Mouse (Mus musculus) telencephalon, adult 2 months (tissue): Measurements from ENCODE around the gene Anks3.

Experiments
- DNase-seq: peaks from one replicate; pipeline ENCODE4 v3.0.0-alpha.2; 2011; ENCODE audit warnings: low read depth, low spot score

Gene Anks3

DNA sequence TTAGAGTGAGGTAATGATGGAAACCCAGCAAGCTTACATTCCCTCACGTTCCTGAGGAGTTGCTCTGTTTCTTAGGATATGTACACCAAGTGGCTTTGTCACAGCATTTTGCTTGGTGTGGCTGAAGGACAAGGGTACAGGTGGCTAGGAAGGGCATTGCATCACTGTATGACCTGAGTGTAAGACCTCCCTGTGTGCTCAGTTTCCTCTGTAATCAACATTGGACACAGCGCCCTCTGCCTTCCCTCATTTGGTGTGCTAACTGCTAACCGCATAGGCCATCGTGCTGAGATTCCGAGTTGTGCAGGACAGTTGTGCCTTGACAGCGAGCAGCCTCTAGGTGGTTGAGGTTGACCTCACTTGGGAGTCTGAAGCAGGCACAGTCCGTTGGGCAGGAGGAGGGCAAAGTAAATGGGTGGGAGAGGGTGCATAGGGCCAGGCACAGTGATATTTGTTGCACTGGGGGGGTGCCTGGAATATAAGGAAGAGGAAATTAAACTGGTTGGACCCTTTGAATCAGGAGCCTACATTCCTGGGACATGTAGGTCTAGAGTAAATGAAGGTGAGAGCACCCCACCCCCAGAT lies 66.8 kb downstream of the Anks3 start:
- no peak for DNase-seq

DNA sequence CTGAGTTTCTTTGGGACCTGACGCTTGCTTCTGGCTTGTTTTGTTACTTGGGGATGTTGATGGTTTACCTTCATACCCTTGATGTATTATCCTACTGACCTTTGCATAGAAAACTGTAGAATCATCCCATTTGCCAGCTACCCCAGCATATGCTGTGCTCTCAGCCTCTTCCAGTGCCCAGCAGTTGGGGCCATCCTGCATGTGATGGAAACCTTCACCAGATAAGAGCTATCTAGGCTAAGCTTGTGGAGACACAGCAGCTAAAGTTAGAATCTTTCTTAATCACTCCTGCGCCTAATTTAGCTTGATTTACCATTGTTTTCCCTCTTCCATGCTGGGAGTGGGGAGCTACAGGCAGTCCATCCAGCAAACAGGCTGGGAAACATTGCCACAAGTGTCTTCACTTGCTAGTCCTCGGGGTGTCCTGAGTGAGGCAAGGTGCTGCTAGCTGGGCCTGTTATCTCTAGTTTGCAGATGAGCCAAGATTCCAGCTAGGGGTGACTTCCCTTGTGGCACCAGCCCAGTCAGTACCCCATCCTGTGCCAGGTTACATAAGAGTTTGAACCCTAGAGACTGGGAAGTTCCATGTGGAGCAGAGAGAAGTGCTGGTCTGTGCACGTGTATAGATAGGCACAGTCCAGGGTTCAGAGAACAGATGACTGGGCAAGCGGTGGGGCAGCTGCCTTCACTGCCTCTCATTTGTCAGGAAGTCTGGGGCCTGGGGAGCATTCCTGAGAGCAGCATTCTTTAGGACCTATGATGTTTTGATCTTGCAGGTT lies 67.6 kb downstream of the Anks3 start:
- DNase-seq = no peak

DNA sequence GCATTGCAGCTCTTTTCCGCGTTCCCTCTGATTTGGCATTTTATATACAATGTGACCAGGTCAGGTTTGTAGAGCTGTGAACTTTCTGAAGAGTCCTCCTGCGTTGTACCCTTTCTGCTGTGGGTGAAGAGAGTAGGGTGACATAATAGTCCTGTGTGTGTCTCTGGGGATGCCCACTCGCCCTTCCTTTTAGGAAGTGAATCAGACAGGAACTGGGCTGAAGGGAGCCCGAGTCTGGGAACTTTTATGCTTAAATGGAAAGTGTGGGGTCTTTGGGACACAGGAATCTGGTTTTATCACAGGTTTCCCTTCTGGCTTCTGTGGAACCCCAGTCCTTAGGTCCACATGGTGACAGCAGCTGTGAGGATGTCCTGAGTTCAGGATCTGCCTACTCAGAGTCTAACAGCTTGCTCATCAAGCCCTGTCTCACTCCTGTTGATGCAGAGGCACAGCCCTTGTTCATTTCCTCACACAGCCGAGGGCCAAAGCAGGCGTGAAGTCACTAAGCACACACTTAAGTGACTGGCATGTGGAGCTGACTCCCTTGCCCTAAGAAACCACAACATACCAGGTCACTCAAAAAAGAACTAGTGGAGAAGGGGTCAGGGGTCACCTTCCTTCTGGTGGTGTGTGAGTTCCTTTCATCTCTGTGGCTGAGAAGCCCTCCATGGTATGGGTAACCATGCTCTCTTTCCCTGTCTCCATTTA lies 69.7 kb downstream of the Anks3 start:
- DNase-seq = no peak

DNA sequence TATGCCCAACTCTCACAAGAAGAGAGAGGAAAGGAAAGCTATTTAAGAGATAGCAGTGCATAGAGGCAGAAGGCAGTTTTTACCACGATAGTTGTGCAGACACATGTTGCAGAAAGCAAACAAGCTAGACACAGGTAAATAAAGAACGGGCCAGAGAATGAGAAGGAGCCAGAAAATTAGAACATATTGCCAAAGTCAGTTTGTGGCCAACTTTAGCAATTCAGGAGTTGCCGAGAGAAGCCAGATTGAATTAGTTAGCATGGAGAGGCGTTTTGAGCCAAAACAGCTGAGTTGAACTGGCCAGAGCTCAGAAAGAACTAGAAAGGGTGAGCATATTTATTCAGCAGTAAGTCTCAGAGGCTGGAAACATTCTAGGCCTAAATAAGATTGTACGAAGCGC lies 71.8 kb downstream of the Anks3 start:
- no peak for DNase-seq
